Mouse (Mus musculus) ES-E14 (cell line): ENCODE measurements around the gene Msln. TPM values are rescaled to one million over a fixed set of nuclear protein-coding genes. Genes with fewer than 3 reads are reported as not detected.

Source experiments
- DNase-seq: peaks from one replicate; pipeline ENCODE4 v3.0.0-alpha.2; 2013; ENCODE audit warnings: low read depth, low spot score
- H3K27ac ChIP-seq: 2 replicates; pipeline ENCODE4 v1.5.1; 2012; ENCODE audit warnings: low read depth, mild to moderate bottlenecking, low read length, moderate library complexity, mixed read lengths; ENCODE audit not compliant: poor library complexity, insufficient read depth, severe bottlenecking
- H3K36me3 ChIP-seq: 2 replicates; pipeline ENCODE4 v1.6.1; 2012; ENCODE audit warnings: mild to moderate bottlenecking, low read length, moderate library complexity, mixed read lengths; ENCODE audit not compliant: control insufficient read depth, poor library complexity, insufficient read depth, severe bottlenecking
- H3K4me1 ChIP-seq, 2 experiments: fragments of 150-350 bp in 1 of 2; sonication (generic) in 1 of 2; 2 replicates each; pipeline ENCODE4 v1.6.1; 2012; ENCODE audit warnings: low read length in 2 of 2, mild to moderate bottlenecking in 1 of 2, mixed read lengths in 1 of 2; ENCODE audit not compliant: control insufficient read depth in 2 of 2, insufficient read depth in 2 of 2, poor library complexity in 1 of 2
- H3K4me3 ChIP-seq, 2 experiments: fragments of 150-350 bp in 1 of 2; sonication (generic) in 1 of 2; 2 replicates each; pipeline ENCODE4 v1.5.1; 2012; ENCODE audit warnings: low read length in 2 of 2, low read depth in 1 of 2, mild to moderate bottlenecking in 1 of 2, mixed read lengths in 1 of 2; ENCODE audit not compliant: insufficient read depth in 1 of 2, poor library complexity in 1 of 2, severe bottlenecking in 1 of 2
- H3K9ac ChIP-seq: 2 replicates; pipeline ENCODE4 v1.6.1; 2012; ENCODE audit warnings: low read depth, mild to moderate bottlenecking, low read length, mixed read lengths; ENCODE audit not compliant: poor library complexity, insufficient read depth, severe bottlenecking
- H3K9me3 ChIP-seq: fragments of 150-350 bp; sonication (generic); 2 replicates; pipeline ENCODE4 v1.6.1; 2012; ENCODE audit warnings: low read depth, mild to moderate bottlenecking, low read length; ENCODE audit not compliant: control insufficient read depth, insufficient read depth
- CHD2 ChIP-seq: IDR thresholded peaks from 2 replicates; pipeline ENCODE4 v1.6.1; 2014; ENCODE audit warnings: mild to moderate bottlenecking, low read depth, low read length, inconsistent platforms
- HCFC1 ChIP-seq: IDR thresholded peaks from 2 replicates; pipeline ENCODE4 v1.6.1; 2012; ENCODE audit warnings: low read length, inconsistent platforms, borderline replicate concordance; ENCODE audit not compliant: insufficient read depth
- MAFK ChIP-seq: IDR thresholded peaks from 2 replicates; pipeline ENCODE4 v1.6.1; 2014; ENCODE audit warnings: mild to moderate bottlenecking, low read depth, low read length, inconsistent platforms; ENCODE audit not compliant: insufficient read depth
- ZC3H11A ChIP-seq: IDR thresholded peaks from 2 replicates; pipeline ENCODE4 v1.6.1; 2012; ENCODE audit warnings: low read depth, mild to moderate bottlenecking, inconsistent platforms, low read length, borderline replicate concordance
- ZNF384 ChIP-seq: IDR thresholded peaks from 2 replicates; pipeline ENCODE4 v1.6.1; 2012; ENCODE audit warnings: low read depth, low read length, inconsistent platforms
- in situ Hi-C, 2 experiments: fragments of 600-800 bp; cut with MboI; formaldehyde crosslinking; loops; one replicate each; pipeline ENCODE4 v1.15.1; 2025; ENCODE audit warnings: low sequenced_read_pairs in 2 of 2, inconsistent platforms in 1 of 2; ENCODE audit not compliant: unreplicated experiment in 2 of 2
- total RNA-seq: library from RNA; depleted of rRNA; stranded (reverse); fragments of 300-350 nt; gene quantifications from 2 replicates; pipeline ENCODE4 v1.2.3, GENCODE M21; 2012

Msln gene
- total RNA-seq, 1 experiment: 7.5 TPM

DNA sequence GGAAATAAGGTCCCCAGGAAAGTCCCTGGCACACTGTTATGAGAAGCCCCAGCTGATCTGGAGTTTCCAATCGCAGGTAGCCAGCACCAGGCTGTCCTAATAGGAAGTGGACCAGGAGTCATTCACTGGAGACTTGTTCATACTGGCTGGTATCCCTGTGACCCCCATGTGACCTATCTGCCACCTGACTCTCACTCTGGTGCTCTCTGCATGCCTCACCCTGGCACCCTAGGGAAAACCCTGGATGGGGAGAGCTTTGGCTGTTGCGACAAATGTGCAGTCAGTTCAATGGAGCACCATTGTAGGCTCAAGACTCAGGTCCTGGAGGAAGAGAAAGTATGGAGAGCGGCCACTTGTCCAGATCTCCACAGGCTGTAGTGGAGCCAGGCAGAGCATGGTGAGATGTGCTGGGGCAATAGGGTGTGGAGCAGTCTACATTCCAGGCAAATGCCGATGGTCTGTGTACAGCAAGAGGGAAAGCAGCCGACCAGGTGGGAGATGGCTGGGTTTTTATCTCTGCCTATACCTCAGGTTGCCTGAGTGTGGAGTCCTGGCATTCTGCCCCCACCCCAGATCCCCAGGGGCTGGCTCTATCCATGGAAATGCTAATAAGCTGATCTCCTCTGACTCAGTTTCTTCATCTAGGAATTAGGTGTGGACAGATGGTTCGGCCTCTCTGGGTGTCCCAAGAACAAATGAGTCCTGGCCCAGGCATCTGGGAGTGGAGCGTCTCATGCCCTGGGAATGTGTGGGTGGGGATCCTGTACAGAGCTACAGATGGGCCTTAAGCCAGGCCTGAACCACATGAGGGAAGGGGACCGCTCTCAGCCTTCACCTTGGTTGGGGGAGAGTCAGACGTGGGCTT lies 2.4 kb upstream of the Msln start:
- Histone ChIP-seq H3K4me1 (peaks cover 15 to 33% of the 10 kb centered on the region in 2 experiments), H3K27ac (peak overlapping the region; percentile 82), H3K9ac (peak overlapping the region; percentile 6), H3K4me3 (no peak overlapping the region), H3K9me3 (no peaks in the 10 kb centered on the region), H3K36me3 (no peaks in the 10 kb centered on the region)
- DNase-seq: peak; percentile 39
- no peak for TF ChIP-seq ZC3H11A
- 0 out of 2 replicates have a peak, but pooled peaks have one; percentile 29 for TF ChIP-seq MAFK
- TF ChIP-seq CHD2: 0 out of 2 replicates have a peak, but pooled peaks have one; percentile 38
- in situ Hi-C loops: no loop called here

DNA sequence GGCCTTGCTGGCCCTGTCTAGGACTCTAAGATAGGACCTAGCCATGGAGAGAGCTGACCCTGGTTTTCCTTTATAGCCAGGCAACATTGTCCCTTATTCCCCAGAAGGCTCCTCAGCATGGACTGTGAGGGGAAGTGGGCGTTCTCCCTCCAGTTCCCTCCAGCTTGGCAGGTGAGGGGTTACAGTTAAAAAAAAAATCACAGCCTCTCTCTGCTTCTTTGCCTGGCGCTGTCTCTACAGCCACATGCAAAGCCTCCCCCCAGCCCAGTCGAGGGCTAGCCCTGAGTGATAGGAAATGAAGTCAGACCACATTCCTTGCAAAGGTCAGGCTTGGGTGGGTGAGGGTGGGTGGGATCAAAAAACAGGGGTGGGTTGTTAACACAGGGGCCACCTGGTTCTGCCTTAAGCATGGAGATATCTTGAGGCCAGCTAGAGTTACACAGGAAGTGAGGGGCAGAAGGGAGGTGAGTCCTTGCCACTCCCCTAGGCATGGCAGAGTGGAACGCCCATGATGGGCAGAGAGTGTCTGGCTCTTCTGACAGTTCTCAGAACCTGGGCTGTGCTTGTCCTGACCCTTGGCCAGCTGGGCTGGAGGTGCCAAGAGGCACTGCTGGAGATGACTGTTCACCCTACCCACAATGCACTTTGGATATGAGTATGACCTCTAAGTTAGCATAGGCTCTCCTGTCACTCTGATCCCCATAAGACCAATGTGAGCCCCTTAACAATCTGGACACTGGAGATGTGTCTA lies 1.6 kb upstream of the Msln start:
- DNase-seq: no peak
- H3K9ac ChIP-seq: peak overlapping the region; percentile 1; the same call in 1 of the 2 replicates
- H3K9me3 ChIP-seq: no peaks in the 10 kb centered on the region
- in situ Hi-C loops: no loop called here
- no peak overlapping the region for H3K4me3 ChIP-seq
- no peak for TF ChIP-seq ZC3H11A
- peak; percentile 91 for TF ChIP-seq ZNF384
- peak overlapping the region; percentile 82 for H3K27ac ChIP-seq
- peaks cover 15 to 31% of the 10 kb centered on the region in 2 experiments for H3K4me1 ChIP-seq
- no peaks in the 10 kb centered on the region for H3K36me3 ChIP-seq

DNA sequence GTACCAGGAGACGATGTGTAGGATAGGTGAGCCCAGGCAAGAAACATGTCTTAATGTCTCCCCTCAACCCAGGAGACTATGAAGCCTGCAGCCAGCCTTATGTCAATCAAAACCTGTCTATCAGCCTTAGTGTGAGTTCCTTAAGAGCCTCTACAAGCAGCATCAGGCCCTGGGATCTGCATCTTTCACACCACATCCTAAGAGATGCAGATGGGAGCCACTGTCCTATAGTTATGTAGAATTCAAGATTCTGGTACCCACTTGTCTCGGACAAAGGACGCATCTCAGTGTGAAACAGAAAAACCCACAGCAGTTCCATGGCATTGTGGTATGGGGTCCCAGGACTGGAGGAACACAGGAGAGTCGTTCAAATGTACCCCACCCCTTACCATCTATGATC lies 908 bp upstream of the Msln start:
- no peak overlapping the region for H3K4me3 ChIP-seq
- H3K4me1 ChIP-seq: peaks cover 15 to 31% of the 10 kb centered on the region in 2 experiments
- peak overlapping the region; percentile 50; the same call in 1 of the 2 replicates for H3K27ac ChIP-seq
- TF ChIP-seq CHD2 (no peak), ZC3H11A (no peak), ZNF384 (no peak), HCFC1 (no peak), MAFK (no peak)
- in situ Hi-C loops: no loop called here
- H3K9me3 ChIP-seq: no peaks in the 10 kb centered on the region
- no peak for DNase-seq
- H3K36me3 ChIP-seq: no peaks in the 10 kb centered on the region
- no peak overlapping the region for H3K9ac ChIP-seq

DNA sequence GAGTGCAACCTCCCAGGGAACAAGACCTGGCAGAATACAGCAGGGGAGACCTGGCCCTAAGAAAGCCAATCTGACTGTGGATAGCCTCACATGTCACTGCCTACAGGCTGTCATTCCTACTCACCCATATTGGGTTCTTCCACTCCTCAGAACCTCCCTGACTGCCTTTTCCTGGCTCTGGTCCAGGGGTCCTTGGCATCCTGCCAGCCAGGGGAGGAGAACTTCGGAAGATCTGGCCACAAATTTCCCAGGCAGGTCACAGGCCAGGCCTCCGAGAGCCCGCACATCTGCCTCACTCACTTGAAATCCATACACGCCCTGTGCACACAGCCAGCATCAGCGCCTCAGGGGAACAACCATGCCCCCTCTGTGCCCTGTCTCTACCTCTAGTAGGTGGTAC lies 2.7 kb downstream of the Msln start:
- TF ChIP-seq MAFK (no peak), ZNF384 (no peak), CHD2 (no peak), ZC3H11A (no peak), HCFC1 (no peak)
- Histone ChIP-seq H3K4me3 (no peak overlapping the region), H3K27ac (no peak overlapping the region), H3K36me3 (no peaks in the 10 kb centered on the region), H3K4me1 (peaks cover 11 to 13% of the 10 kb centered on the region in 2 experiments), H3K9ac (no peak overlapping the region), H3K9me3 (no peaks in the 10 kb centered on the region)
- DNase-seq: no peak
- in situ Hi-C loops: no loop called here
